Mouse (Mus musculus) lung, embryonic 15.5 days (tissue): Measurements from ENCODE around the gene Cnnm4. TPM values are rescaled to one million over a fixed set of nuclear protein-coding genes. Genes with fewer than 3 reads are reported as not detected.

Source experiments
- ATAC-seq: fragments of 200-750 bp; cut with Nextera tagmentation; 2 replicates; pipeline ENCODE4 v1.8.0; 2017; ENCODE audit warnings: moderate number of reproducible peaks, borderline replicate concordance; ENCODE audit not compliant: low FRiP score, low TSS enrichment; ENCODE audit errors: extremely low read depth
- H3K27ac ChIP-seq: fragments of 300-500 bp; sonication (generic); 2 replicates; pipeline ENCODE4 v1.5.1; 2015; ENCODE audit warnings: moderate library complexity, mild to moderate bottlenecking, inconsistent platforms
- H3K27me3 ChIP-seq: fragments of 300-500 bp; sonication (generic); 2 replicates; pipeline ENCODE4 v1.6.1; 2015; ENCODE audit warnings: inconsistent platforms
- H3K36me3 ChIP-seq: fragments of 300-500 bp; sonication (generic); 2 replicates; pipeline ENCODE4 v1.6.1; 2015; ENCODE audit warnings: inconsistent platforms
- H3K4me1 ChIP-seq: fragments of 300-500 bp; sonication (generic); 2 replicates; pipeline ENCODE4 v1.6.1; 2015; ENCODE audit warnings: inconsistent platforms
- H3K4me2 ChIP-seq: fragments of 300-500 bp; sonication (generic); 2 replicates; pipeline ENCODE4 v1.6.1; 2015; ENCODE audit warnings: inconsistent platforms, mild to moderate bottlenecking, moderate library complexity
- H3K4me3 ChIP-seq: fragments of 300-500 bp; sonication (generic); 2 replicates; pipeline ENCODE4 v1.5.1; 2015; ENCODE audit warnings: mild to moderate bottlenecking, inconsistent platforms
- H3K9ac ChIP-seq: fragments of 300-500 bp; sonication (generic); 2 replicates; pipeline ENCODE4 v1.6.1; 2015; ENCODE audit warnings: inconsistent platforms
- H3K9me3 ChIP-seq: fragments of 300-500 bp; sonication (generic); 2 replicates; pipeline ENCODE4 v1.6.1; 2016; ENCODE audit warnings: inconsistent platforms
- WGBS: fragments of 180-500 bp; shearing (Covaris S2); methylation state at CpG from one replicate; pipeline ENCODE4 v1.1.7; 2015; 5-methylcytosine and 5-hydroxymethylcytosine counted together
- polyA plus RNA-seq: library from polyadenylated mRNA; unstranded; fragments of >200 nt; fragmentation: Nextera tagmentation; extraction: Ambion mirVana; gene quantifications from 2 replicates; pipeline ENCODE4 v1.2.1, GENCODE M21; 2015

Cnnm4 gene
- polyA plus RNA-seq, 1 experiment from 2014 or later, result 12.5 TPM

DNA sequence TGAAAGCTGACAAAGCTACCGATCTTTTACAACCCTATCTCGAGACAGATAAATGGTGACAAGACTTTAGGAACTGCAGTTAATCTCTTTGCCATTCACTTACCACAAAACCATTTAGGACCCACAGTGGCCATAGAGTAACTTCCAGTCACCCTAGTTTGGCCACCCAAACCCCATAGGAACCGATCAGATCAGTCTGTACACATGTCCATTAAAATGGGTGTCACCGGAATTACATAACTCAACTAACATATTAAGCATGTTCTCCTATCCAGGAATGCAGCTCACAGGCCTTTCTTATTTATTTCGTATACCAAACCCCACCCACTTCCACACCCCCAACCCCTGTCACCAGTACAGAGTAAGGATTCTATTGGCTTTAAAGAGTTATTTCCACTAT, 24.6 kb upstream of the Cnnm4 start:
- WGBS, result 86% methylated on average over 5 of the region's 5 CpGs
- peaks cover 3% of the 10 kb centered on the region; the same call in 1 of the 2 replicates for H3K36me3 ChIP-seq
- no peak overlapping the region for H3K4me3 ChIP-seq
- no peak for ATAC-seq
- H3K9me3 ChIP-seq, result no peaks in the 10 kb centered on the region
- peaks cover 8% of the 10 kb centered on the region for H3K4me1 ChIP-seq
- no peak overlapping the region for H3K9ac ChIP-seq
- no peak overlapping the region for H3K4me2 ChIP-seq
- H3K27ac ChIP-seq, result no peak overlapping the region
- H3K27me3 ChIP-seq, result no peaks in the 10 kb centered on the region

DNA sequence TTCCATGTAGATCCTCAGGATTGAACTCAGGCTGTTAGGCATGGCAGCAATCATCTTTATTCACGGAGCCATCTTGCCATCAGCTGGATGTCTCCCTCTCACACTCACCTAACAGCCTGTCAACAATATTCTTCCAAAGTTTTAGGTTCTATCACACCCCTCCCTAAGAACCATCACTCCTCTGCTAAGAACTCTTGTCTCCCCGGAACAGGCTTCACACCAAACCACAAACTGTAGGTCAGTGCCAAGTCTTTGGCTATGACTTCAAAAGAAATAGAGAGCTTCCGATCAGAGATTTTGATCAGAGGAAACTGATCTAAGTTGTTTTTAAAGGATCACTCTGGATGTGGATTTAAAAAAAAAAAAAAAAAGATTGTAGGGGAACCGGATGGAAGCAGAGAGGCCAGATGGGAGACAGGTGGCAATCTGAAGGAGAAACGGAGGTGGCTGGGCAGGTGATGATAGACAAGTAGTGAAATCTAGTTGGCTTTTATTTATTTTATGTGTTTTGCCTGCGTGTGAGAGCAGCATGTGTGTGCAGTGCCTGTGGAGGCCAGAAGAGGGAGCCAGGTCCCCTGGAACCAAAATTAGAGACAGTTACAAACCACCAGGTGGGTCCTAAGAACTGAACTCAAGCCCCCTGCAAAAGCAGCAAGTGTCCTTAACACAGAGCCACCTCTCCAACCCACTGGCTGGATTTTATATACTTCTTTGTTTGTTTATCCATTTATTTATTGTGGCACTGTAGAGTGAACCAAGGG, 17.2 kb upstream of the Cnnm4 start:
- ATAC-seq, result no peak
- no peak overlapping the region for H3K9ac ChIP-seq
- 74% methylated on average over 6 of the region's 6 CpGs for WGBS
- H3K27me3 ChIP-seq, result no peaks in the 10 kb centered on the region
- no peak overlapping the region for H3K4me3 ChIP-seq
- H3K4me2 ChIP-seq, result no peak overlapping the region
- peaks cover 6% of the 10 kb centered on the region; the same call in 1 of the 2 replicates for H3K4me1 ChIP-seq
- no peaks in the 10 kb centered on the region for H3K9me3 ChIP-seq
- H3K36me3 ChIP-seq, result no peaks in the 10 kb centered on the region
- no peak overlapping the region for H3K27ac ChIP-seq

- Histone ChIP-seq H3K4me3 (no peak overlapping the region), H3K4me2 (no peak overlapping the region), H3K27ac (0 out of 2 replicates have a peak overlapping the region, but pooled peaks have one; percentile 18), H3K9me3 (no peaks in the 10 kb centered on the region), H3K4me1 (peaks cover 6% of the 10 kb centered on the region; the same call in 1 of the 2 replicates), H3K36me3 (no peaks in the 10 kb centered on the region), H3K27me3 (no peaks in the 10 kb centered on the region), H3K9ac (no peak overlapping the region)
- no peak; the same call in 1 of the 2 replicates for ATAC-seq
- WGBS, result 13% methylated on average over 7 of the region's 7 CpGs
Observed at GRCm38 (mm10) chr1:36457388-36458014, 13.9 kb upstream of the Cnnm4 start.

DNA sequence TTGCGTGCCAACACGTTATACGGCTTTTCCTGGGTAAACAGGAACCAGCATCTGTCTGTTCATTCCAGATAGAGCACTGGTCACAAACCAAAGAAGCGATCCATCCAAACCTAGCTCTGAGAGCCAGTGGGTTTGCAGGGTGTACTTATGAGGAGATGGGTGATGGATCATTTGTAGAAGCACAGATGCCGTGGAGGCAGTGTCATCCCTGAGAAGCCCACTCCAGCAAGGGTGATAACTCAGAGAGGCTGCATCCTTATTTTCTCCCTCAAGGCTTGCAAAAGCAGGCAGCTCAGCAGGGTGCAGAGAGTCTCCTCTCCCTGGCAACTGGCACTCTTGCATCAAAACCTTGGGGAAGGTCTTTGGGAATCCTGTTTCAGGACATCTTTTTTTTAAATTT, 13.3 kb upstream of the Cnnm4 start:
- Histone ChIP-seq H3K4me1 (peaks cover 6% of the 10 kb centered on the region; the same call in 1 of the 2 replicates), H3K4me3 (no peak overlapping the region), H3K27ac (no peak overlapping the region)

DNA sequence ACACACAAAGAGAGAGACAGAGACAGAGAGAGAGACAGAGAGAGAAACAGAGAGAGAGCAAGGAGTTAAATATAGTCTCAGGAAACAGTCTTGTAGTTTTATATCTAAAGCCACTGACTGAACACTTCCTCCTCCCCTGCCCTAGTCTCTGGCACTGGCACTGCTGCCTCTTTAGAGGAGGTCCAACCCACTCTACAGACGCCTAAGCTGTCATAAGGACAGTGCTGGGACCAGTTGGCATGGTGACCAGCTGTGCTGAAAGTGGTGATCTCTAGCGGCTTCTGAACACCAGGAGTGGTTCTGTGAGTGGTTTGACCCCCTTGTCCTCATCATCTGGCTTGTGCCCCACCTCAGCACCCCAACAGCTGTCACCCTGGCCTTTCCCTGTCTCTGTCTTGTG, 9.6 kb upstream of the Cnnm4 start:
- H3K4me1 ChIP-seq, result peaks cover 6% of the 10 kb centered on the region; the same call in 1 of the 2 replicates
- H3K36me3 ChIP-seq, result no peaks in the 10 kb centered on the region
- no peak overlapping the region for H3K4me2 ChIP-seq
- no peak overlapping the region for H3K27ac ChIP-seq
- H3K27me3 ChIP-seq, result no peaks in the 10 kb centered on the region
- H3K9ac ChIP-seq, result no peak overlapping the region
- no peak for ATAC-seq
- H3K9me3 ChIP-seq, result no peaks in the 10 kb centered on the region
- H3K4me3 ChIP-seq, result no peak overlapping the region
- WGBS, result 29% methylated on average over 2 of the region's 2 CpGs

More for the DNA sequence above, 13.3 kb upstream of the Cnnm4 start:
- WGBS, result 60% methylated on average over 5 of the region's 5 CpGs
- Histone ChIP-seq H3K9me3 (no peaks in the 10 kb centered on the region), H3K36me3 (no peaks in the 10 kb centered on the region), H3K27me3 (no peaks in the 10 kb centered on the region), H3K4me2 (no peak overlapping the region), H3K9ac (no peak overlapping the region)
- ATAC-seq, result no peak

GRCm38 (mm10) chr1:36465641-36466160, 5.7 kb upstream of the Cnnm4 start:
- WGBS, result 30% methylated on average over 4 of the region's 4 CpGs
- Histone ChIP-seq H3K4me3 (no peak overlapping the region), H3K4me2 (no peak overlapping the region), H3K27me3 (no peaks in the 10 kb centered on the region), H3K9me3 (no peaks in the 10 kb centered on the region), H3K36me3 (no peaks in the 10 kb centered on the region), H3K4me1 (peaks cover 7% of the 10 kb centered on the region), H3K9ac (no peak overlapping the region), H3K27ac (no peak overlapping the region)
- no peak for ATAC-seq

- Histone ChIP-seq H3K36me3 (no peaks in the 10 kb centered on the region), H3K9me3 (no peaks in the 10 kb centered on the region), H3K4me3 (no peak overlapping the region), H3K9ac (no peak overlapping the region), H3K27me3 (no peaks in the 10 kb centered on the region), H3K27ac (no peak overlapping the region), H3K4me2 (no peak overlapping the region), H3K4me1 (peaks cover 18% of the 10 kb centered on the region)
- no peak for ATAC-seq
- 60% methylated on average over 5 of the region's 5 CpGs for WGBS
Observed at GRCm38 (mm10) chr1:36467446-36467845, 4.0 kb upstream of the Cnnm4 start.

DNA sequence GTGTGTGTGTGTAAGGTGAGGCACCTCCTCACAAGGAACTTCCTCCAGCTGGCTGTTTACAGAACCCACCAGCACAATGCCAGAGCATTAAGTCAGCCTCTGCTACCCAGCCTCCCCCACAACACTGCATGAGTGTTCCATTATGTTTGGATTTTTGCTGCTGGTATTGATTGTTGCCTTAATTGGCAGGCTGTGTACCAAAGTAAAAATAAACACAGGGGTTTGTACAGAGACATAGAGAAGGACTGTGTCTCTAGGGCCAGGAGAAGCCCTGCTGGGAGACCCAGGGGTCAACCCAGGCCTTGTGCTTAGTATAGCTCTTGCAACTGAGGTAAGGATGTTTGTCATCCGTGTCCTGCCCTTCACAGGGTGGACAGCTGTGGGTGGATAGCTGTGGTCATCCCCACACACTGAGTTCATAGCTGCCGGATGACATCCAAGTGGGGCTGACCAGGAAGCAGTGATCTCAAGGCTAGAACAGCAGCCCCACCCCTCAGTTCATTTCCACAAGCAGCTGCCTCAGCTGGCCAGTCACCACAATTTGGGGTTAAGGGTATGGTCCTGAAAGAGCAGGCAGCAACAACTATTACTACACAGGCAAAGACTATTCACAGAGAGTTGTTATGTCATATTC, 1.5 kb upstream of the Cnnm4 start:
- Histone ChIP-seq H3K4me3 (no peak overlapping the region), H3K27me3 (no peaks in the 10 kb centered on the region), H3K27ac (no peak overlapping the region), H3K9me3 (no peaks in the 10 kb centered on the region), H3K36me3 (no peaks in the 10 kb centered on the region), H3K4me2 (0 out of 2 replicates have a peak overlapping the region, but pooled peaks have one; percentile 86), H3K9ac (no peak overlapping the region), H3K4me1 (peaks cover 43% of the 10 kb centered on the region)
- no peak for ATAC-seq
- 36% methylated on average over 2 of the region's 2 CpGs for WGBS

- H3K36me3 ChIP-seq, result no peaks in the 10 kb centered on the region
- peak overlapping the region; percentile 86 for H3K4me2 ChIP-seq
- H3K27ac ChIP-seq, result no peak overlapping the region
- H3K4me1 ChIP-seq, result peaks cover 60% of the 10 kb centered on the region
- H3K4me3 ChIP-seq, result peak overlapping the region; percentile 75
- H3K9me3 ChIP-seq, result no peaks in the 10 kb centered on the region
- peak overlapping the region; percentile 76 for H3K9ac ChIP-seq
- 13% methylated on average over 18 of the region's 18 CpGs for WGBS
- H3K27me3 ChIP-seq, result no peaks in the 10 kb centered on the region
- no peak for ATAC-seq
Observed at GRCm38 (mm10) chr1:36472106-36472440, 653 bp downstream of the Cnnm4 start.

DNA sequence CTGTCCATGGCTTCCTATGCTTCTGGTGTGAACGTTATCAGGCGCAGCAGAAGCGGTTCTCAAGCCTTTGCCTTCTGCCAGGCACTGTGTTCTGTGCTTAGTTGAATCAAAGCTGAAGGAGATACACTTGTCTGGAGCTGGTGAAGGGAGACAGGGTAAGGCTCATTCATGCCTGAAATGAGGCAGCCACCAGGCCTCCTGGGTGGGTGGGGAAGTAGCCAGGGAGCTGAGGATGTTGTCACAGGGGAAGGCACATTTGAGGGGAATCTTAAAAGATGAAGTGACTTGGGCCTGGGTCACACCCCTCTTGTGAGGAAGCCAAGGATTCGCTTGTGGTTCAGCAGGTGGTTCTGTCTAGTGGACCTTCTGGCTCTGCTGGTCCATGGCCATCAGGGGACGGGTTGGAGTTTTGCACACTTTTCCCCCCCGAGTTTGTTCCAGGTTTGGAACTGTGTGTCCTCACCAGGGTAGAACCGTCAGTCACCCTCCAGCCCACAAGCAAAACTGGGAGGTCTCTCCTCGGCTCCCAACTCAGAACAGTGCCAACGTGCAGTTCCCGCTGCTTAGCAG, 1.9 kb downstream of the Cnnm4 start:
- no peaks in the 10 kb centered on the region for H3K27me3 ChIP-seq
- 0 out of 2 replicates have a peak overlapping the region, but pooled peaks have one; percentile 7 for H3K27ac ChIP-seq
- 63% methylated on average over 10 of the region's 10 CpGs for WGBS
- H3K9me3 ChIP-seq, result no peaks in the 10 kb centered on the region
- H3K36me3 ChIP-seq, result no peaks in the 10 kb centered on the region
- peak overlapping the region; percentile 86 for H3K4me2 ChIP-seq
- no peak for ATAC-seq
- 0 out of 2 replicates have a peak overlapping the region, but pooled peaks have one; percentile 2 for H3K9ac ChIP-seq
- H3K4me1 ChIP-seq, result peaks cover 65% of the 10 kb centered on the region
- H3K4me3 ChIP-seq, result peak overlapping the region; percentile 4; the same call in 1 of the 2 replicates

DNA sequence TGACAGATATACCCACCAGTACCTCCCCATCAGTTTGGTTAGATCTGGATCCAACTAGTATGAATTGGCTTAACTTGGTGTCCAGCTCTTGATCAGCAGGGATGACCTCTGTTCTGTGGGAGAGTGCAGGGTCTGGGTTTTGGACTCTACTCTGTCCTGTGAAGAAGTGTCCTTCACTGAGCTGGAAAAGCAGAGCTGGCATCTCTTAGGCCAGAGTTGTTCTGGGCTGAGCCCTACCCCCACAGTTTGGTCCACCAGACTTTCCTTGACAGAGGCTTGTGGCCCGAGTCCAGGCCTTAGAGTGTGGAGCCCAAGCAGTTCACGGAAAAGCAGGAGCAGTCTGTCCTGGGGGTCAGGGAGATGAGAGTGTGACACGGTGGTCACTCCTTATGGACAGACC, 3.2 kb downstream of the Cnnm4 start:
- no peak overlapping the region; the same call in 1 of the 2 replicates for H3K4me3 ChIP-seq
- H3K4me1 ChIP-seq, result peaks cover 68% of the 10 kb centered on the region
- no peaks in the 10 kb centered on the region for H3K9me3 ChIP-seq
- H3K9ac ChIP-seq, result no peak overlapping the region
- no peaks in the 10 kb centered on the region for H3K27me3 ChIP-seq
- peak overlapping the region; percentile 86 for H3K4me2 ChIP-seq
- H3K36me3 ChIP-seq, result no peaks in the 10 kb centered on the region
- ATAC-seq, result no peak
- 0 out of 2 replicates have a peak overlapping the region, but pooled peaks have one; percentile 25 for H3K27ac ChIP-seq
- 38% methylated on average over 3 of the region's 3 CpGs for WGBS
